Mouse (Mus musculus): Measurements from ENCODE around the gene Taar7d. TPM values are rescaled to one million over a fixed set of nuclear protein-coding genes. Genes with fewer than 3 reads are reported as not detected.
"Not testable (repeated sequence)": the region's sequence is repeated elsewhere in the genome, so short reads cannot be mapped to it uniquely, and the experiment has no call there.

Gene Taar7d
- not detected for polyA plus RNA-seq (2017; shearing (Covaris generic))

DNA sequence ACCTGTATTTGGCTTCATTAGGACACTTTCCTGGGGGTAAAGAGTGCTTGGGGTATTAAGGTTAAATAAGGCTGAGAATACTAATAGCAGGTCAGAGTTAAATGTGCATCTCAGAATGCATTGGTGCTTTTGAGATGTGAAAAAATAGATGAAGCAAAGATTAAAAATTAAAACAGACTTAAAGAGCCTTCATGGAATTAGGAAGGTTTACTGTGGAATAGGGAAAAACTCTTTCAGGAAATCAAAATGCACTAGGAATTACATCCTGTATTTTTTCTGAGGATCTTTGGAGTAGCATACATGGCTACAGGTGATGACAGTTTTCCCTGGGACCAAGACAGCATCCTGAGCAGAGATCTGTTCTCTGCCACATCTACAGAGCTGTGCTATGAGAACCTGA is at the start of gene Taar7d:
TSS of gene Taar7d (plus strand) at position 301 of the 400 bp plus-strand sequence.
- no peak for ATAC-seq

DNA sequence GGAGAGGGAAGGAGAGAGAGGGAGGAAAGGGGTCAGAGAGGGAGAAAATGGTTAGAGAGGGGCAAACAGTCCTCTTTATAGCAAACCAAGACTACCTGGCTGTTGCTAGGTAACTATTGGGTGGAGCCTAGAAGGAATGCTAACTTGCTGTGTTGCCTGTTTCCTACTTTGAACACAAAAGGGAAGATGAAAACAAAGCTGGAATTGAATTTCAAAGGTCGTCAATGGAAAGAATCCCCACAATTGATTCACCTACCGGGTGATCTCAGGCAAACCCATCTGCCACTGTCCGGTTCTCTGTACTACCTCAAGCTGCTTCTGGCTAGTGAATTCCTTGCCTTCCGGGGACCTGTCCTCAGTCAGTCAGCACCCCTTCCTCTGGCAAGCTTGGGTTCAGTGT is 49.1 kb upstream of the Taar7d start:
- no peak for ATAC-seq

DNA sequence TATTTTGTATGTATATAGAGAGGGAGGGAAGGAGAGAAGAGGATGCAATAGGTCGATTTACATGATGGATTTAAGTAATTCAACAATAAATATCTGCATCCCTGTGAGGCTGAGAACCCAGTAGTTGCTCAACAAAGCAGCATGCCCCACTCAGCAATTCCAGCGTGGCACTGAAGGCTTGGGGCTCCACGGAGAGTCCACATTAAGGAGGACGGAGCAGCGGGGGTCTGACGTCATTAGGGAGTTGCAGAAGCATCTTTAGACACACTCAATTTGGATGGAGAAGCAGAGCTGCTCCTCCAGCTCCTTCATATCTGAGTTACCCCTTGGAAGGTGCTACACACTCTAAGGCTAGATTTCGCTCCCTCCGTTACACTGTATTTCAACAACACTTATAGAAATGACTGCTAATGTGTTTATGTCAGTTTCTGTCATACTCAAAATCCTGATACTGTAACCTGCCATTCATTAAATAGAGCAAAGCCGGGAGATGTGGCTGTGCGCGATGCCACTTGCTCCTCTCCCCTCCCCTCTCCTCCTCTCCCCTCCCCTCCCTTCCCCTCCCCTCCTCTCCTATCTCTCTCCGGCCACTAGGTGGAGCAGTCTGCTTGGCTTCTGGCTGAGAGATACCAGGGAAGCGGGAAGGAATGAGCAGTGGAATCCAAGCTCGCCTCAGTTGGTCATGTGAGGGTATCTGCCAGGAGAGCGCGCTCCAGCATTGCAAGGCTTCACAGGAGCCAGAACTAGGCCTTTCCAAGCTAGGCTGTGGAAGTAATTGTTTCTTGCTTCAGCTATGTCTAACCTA is 47.9 kb upstream of the Taar7d start:
- no peak for ATAC-seq

DNA sequence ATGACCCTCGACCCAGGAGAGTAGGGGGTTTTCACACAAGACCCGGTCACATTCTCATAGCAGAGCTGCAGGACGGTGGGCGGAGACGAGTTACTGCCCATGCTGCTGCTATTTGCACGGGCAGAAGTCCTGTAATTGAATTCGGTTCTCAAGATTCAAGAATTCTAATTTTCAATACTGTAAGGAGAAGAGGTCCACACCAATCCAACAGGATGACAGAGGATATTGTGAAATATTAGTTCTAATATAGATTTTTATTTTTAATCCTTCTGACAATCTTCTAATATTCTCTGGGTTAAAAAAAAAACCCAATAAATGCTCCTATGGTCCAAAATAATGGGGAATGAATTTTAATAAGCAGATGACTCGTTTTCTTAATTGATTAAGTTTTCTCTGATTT is 41.5 kb upstream of the Taar7d start, which contains the start of gene Taar6:
TSS of gene Taar6 (minus strand) at position 101 of the 400 bp plus-strand sequence.
- ATAC-seq = no peak

DNA sequence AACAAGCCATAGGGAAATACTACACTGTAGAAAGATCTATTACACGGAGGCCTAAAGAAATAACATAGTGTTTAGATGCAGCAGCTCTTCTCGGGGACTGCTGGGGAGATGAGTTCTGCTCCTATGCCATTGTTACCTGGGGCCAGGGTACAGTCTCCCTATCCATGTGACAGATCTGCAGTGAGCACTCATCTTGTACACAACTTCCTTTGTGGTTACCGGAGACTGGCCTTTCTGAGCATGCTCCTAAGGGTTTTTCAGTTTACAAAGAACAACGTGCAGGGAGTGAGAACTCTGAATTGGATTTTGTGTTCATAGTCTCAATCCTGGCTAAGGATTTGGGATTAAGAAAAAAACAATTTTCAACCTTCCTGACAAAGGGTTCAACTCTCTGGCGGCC is 40.6 kb upstream of the Taar7d start:
- ATAC-seq = no peak

DNA sequence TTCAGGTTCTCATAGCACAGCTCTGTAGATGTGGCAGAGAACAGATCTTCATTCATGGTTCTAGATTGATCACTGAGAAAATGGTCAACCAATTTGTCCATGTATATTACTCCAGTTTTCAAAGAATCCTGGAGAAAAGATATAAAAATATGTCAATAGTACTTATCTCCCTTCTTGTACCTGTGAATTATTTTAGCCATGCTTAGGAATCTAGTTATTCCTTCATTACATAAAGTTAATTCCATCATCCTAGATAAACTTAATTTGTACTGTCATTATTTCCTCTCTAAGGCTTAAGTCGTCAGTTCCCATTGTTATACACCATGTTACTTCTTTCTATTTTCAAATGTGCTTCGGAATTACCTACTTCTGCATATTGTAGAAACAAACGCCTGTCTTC is 33.6 kb upstream of the Taar7d start, which contains the start of gene Taar7a:
TSS of gene Taar7a (minus strand) at position 101 of the 400 bp plus-strand sequence.
- no peak for ATAC-seq

DNA sequence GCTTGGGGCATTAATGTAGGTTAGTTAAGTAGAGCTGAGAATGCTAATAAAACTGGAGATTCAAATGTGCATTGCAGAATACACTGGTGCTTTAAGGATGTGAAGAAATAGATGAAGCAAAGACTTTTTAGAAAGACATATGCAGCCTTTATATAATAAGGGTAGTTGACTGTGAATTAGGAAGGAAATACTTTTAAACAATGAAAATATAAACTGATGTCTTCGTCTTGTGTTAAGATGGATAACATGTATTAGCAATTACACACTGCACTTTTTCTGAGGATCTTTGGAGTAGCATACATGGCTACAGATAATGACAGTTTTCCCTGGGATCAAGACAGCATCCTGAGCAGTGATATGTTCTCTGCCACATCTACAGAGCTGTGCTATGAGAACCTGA is 27.4 kb upstream of the Taar7d start, which contains the start of gene Taar7b:
TSS of gene Taar7b (plus strand) at position 301 of the 400 bp plus-strand sequence.
- no peak for ATAC-seq

DNA sequence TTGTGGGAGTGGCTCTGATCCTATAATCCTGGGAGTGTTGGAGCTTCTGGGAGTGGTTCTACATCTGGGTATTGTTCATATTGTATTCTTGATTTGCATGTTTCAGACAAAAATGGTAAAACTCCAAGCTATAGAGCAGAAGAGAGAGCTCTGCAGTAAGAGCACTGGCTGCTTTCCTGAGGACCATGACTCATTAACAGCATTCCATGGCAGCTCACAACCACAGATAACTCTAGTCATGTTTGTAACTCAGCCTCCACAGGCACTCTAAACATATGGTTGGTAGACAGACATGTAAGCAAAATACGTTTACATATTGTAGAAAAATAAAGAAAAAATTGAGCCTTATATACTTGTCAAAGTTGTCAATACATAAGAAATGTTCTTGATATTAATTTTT is 20.6 kb upstream of the Taar7d start:
- ATAC-seq = no peak

DNA sequence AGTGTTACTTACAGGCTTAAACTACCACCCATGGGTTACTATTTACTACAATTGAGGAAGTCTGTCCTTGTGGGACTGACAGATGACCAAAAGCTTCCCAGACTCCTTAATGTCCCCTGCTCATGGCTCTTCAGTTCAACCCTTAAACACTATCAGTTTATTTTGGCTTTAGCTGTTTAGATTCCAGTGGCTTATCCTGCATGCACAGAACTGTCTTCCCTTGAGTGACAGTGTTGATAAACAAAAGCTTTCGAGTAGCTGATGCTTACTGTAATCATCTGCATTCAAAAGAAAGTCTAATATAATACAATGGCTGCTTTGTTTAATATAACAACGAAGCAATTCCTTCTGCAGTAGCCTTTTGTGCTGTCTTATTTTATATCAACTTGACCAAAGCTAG is 20.0 kb upstream of the Taar7d start:
- ATAC-seq = no peak

DNA sequence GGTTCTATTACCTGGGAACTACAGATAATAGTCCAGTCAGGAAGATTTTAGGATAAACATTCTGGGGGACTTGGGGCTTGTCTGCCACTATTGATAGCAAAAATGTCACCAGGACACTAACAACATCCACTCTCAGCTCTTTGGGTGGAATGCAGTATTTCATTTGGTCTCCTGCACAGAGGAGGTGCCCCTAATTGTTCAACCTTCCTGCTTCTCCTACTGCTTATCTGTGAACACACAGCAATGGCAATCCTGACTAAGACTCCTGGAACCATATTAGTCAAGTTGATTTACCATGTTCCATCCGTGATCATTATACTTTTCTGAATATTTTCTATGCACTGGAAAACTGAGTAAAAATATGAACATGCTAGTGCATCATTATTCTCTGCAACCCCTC is 18.9 kb upstream of the Taar7d start:
- no peak for ATAC-seq

DNA sequence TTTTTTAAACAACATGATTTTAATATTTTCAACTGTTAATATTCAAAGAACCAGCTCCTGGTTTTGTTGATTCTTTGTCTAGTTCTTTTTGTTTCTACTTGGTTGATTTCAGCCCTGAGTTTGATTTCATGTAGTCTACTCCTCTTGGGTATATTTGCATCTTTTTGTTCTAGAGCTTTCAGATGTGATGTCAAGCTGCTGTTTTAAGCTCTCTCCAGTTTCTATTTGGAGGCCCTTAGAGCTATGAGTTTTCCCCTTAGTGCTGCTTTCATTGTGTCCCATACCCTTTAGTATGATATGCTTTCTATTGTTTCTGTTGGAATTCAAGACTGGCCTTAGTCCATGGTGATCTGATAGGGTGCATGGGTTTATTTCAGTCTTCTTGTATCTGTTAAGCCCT is 4.3 kb downstream of the Taar7d start:
- ATAC-seq = no peak

DNA sequence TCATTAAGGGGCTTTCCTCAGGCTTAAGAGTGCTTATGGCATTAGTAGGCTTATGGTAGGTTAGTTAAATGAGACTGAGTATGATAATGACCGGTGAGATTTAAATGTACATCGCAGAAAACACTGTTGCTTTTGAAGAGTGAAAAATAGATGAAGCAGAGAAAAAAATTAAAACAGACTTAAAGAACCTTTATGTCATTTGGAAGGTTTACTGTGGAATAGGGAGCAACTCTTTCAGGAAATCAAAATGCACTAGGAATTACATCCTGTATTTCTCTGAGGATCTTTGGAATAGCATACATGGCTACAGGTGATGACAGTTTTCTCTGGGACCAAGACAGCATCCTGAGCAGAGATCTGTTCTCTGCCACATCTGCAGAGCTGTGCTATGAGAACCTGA is 10.3 kb downstream of the Taar7d start, which contains the start of gene Taar7e:
TSS of gene Taar7e (plus strand) at position 301 of the 400 bp plus-strand sequence.
- ATAC-seq = no peak

DNA sequence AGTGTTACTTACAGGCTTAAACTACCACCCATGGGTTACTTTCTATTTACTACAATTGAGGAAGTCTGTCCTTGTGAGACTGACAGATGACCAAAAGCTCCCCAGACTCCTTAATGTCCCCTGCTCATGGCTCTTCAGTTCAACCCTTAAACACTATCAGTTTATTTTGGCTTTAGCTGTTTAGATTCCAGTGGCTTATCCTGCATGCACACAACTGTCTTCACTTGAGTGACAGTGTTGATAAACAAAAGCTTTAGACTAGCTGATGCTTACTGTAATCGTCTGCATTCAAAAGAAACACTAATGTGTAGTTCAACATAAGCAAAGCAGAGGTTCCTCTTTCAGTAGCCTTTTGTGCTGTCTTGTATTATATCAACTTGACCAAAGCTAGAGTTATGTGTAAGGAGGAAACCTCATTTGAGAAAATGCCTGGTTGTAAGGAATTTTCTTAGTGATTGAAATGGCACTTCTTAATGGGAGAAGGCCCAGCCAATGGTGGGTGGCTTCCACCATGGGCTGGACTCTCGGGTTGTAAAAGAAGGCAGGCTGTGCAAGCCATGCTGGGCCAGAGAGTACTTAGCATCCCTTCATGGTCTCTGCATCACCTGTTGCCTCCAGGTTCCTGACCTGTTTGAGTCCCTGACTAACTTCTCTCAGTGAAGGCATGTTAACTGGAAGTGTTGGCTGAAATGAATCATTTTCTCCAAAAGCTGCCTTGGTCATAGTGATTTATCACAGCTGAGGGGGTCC is 13.3 kb downstream of the Taar7d start:
- ATAC-seq = no peak

DNA sequence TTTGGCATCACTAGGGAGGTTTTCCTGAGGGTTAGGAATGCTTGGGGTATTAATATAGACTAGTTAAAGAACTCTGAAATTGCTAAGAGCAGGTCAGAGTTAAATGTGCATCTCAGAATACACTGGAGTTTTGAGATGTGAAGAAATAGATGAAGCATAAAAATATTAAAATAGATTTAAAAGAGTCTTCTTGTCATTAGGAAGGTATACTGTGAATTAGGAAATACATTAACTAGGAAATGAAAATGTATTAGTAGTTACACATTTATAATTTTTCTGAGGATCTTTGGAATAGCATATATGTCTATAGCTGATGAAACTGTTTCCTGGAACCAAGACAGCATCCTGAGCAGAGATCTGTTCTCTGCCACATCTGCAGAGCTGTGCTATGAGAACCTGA is 22.2 kb downstream of the Taar7d start, which contains the start of gene Taar7f:
TSS of gene Taar7f (plus strand) at position 301 of the 400 bp plus-strand sequence.
- ATAC-seq = no peak

DNA sequence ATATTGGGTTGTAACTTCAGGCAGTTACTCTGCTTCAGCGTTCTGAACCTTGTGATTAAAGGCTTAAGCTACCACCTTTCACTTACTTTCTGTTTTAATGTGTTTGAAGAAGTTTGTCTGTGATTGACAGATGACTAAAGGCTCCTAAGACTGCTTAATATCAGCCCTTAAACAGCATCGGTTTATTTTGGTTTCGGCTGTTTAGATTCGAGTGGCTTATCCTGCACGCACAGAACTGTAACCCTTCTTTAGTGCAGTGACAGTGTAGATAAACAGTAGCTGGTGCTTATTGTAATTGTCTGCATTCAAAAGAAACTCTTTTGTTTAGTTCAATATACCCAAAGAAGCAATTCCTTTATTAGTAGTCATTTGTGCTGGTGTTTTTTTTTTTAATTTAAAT is 25.0 kb downstream of the Taar7d start:
- ATAC-seq = no peak

DNA sequence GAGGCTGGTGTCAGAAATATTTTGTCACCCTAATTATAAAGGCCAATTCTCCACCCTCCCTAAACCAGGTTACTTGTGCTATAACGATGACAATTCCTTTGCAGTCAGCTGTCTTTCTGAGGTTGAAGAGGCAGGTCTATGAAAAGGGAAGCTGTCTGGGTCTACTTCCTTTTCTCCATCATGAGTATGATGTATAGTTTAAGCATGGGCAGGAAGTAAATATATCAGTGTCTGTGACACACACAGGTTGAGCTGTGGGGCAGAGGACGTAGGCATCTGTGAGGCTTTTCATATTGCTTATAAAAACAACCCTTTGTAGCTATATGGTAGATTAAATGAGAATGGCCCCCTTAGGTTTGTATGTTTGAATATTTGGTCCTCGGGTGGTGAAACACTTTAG is 32.0 kb downstream of the Taar7d start:
- no peak for ATAC-seq

DNA sequence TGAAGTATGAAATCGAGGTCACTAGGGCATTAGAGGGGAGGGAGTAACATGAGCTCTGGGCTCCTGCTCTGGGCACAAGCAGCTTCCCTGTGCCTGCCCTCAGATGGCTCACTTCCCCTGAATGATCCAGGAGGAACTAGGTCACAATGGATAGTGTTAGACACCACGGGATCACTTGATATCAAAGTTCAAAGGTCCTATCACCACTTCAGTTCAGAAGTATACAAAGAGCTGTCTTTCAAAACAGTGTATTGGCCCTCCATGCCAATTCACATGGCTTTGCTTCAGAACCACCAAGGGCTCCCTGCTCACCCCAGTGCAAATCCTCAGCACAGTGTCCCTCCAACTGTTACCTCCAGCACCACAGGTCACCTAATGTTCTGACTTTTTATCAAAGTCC is 47.7 kb downstream of the Taar7d start:
- not testable (repeated sequence) for ATAC-seq

DNA sequence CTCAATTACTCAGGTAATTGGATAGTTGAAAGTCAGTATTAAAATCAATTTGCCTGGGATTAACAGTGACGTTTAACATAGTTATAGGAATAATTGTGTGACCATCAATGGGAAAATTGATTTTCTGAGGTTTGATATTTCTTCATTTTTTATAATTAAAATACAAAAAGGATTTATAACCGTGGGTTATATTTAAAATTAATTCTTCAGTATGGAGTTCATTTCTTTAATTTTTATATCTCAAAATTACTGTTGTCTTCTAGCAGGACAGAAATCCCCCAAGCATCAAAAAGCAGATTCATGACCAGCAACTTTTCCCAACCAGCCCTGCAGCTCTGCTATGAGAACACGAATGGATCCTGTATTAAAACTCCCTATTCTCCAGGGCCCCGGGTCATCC is 49.2 kb downstream of the Taar7d start, which contains the start of gene Taar8a:
TSS of gene Taar8a (plus strand) at position 301 of the 400 bp plus-strand sequence.
- ATAC-seq = not testable (repeated sequence)

Other genes starting within 250 kb of the Taar7d start
- 100 to 1,000 TPM in 2 of 3 experiments, 10 to 100 TPM in 1; 92.3 to 940 (median 123) TPM for gene Rps12, start 239.9 kb upstream of the Taar7d start, polyA plus RNA-seq (2017; shearing (Covaris generic))
- not detected for gene Slc18b1, start 230.2 kb upstream of the Taar7d start, polyA plus RNA-seq (2017; shearing (Covaris generic))
- gene Vnn3, start 175.8 kb upstream of the Taar7d start, polyA plus RNA-seq (2017; shearing (Covaris generic)) = not detected
- not detected for gene Vnn1, start 132.5 kb upstream of the Taar7d start, polyA plus RNA-seq (2017; shearing (Covaris generic))
- gene Taar1, start 106.9 kb upstream of the Taar7d start, polyA plus RNA-seq (2017; shearing (Covaris generic)) = not detected
- gene Taar2, start 88.7 kb upstream of the Taar7d start, polyA plus RNA-seq (2017; shearing (Covaris generic)) = not detected
- not detected for gene Taar3, start 77.7 kb upstream of the Taar7d start, polyA plus RNA-seq (2017; shearing (Covaris generic))
- gene Taar4, start 66.7 kb upstream of the Taar7d start, polyA plus RNA-seq (2017; shearing (Covaris generic)) = not detected
- not detected for gene Taar5, start 56.5 kb upstream of the Taar7d start, polyA plus RNA-seq (2017; shearing (Covaris generic))
- gene Taar6, start 41.6 kb upstream of the Taar7d start, polyA plus RNA-seq (2017; shearing (Covaris generic)) = not detected
- not detected for gene Taar7a, start 33.7 kb upstream of the Taar7d start, polyA plus RNA-seq (2017; shearing (Covaris generic))
- not detected for gene Taar7b, start 27.3 kb upstream of the Taar7d start, polyA plus RNA-seq (2017; shearing (Covaris generic))
- gene Taar7e, start 10.4 kb downstream of the Taar7d start, polyA plus RNA-seq (2017; shearing (Covaris generic)) = not detected
- gene Taar7f, start 22.3 kb downstream of the Taar7d start, polyA plus RNA-seq (2017; shearing (Covaris generic)) = not detected
- gene Taar8a, start 49.3 kb downstream of the Taar7d start, polyA plus RNA-seq (2017; shearing (Covaris generic)) = not detected
- not detected for gene Taar8b, start 65.1 kb downstream of the Taar7d start, polyA plus RNA-seq (2017; shearing (Covaris generic))
- gene Taar8c, start 74.7 kb downstream of the Taar7d start, polyA plus RNA-seq (2017; shearing (Covaris generic)) = not detected
- gene Taar9, start 82.3 kb downstream of the Taar7d start, polyA plus RNA-seq (2017; shearing (Covaris generic)) = not detected
- 10 to 100 TPM; 21.5 to 33.8 (median 23.1) TPM for gene Stx7, start 122.1 kb downstream of the Taar7d start, polyA plus RNA-seq (2017; shearing (Covaris generic))
- not detected for gene Moxd1, start 196.3 kb downstream of the Taar7d start, polyA plus RNA-seq (2017; shearing (Covaris generic))